Mouse (Mus musculus) T-cell, adult 2 months (primary cell): ENCODE measurements around the gene Nek8.
"Not testable (repeated sequence)": the region's sequence is repeated elsewhere in the genome, so short reads cannot be mapped to it uniquely, and the experiment has no call there.

Source experiments
- DNase-seq: peaks from one replicate; pipeline ENCODE4 v3.0.0; 2022; ENCODE audit warnings: low spot score

The Nek8 gene

GRCm38 (mm10) chr11:78140665-78141064 is 35.8 kb downstream of the Nek8 start:
- DNase-seq = no peak

- DNase-seq = no peak
These were observed 38.5 kb downstream of the Nek8 start for GRCm38 (mm10) chr11:78138023-78138422.

- DNase-seq = no peak
These were observed 38.9 kb downstream of the Nek8 start for GRCm38 (mm10) chr11:78137584-78137983.

- no peak for DNase-seq
These were observed 40.3 kb downstream of the Nek8 start for GRCm38 (mm10) chr11:78136132-78136531.

- DNase-seq = not testable (repeated sequence)
These were observed 41.2 kb downstream of the Nek8 start for GRCm38 (mm10) chr11:78135314-78135713.

GRCm38 (mm10) chr11:78134344-78134743 is 42.1 kb downstream of the Nek8 start:
- no peak for DNase-seq

- no peak for DNase-seq
These were observed 42.6 kb downstream of the Nek8 start for GRCm38 (mm10) chr11:78133915-78134314.

GRCm38 (mm10) chr11:78129458-78129857 is 47.0 kb downstream of the Nek8 start:
- no peak for DNase-seq

GRCm38 (mm10) chr11:78126739-78127138 is 49.7 kb downstream of the Nek8 start:
- no peak for DNase-seq

GRCm38 (mm10) chr11:78125691-78126090 is 50.8 kb downstream of the Nek8 start:
- DNase-seq = no peak

- no peak for DNase-seq
These were observed 52.7 kb downstream of the Nek8 start for GRCm38 (mm10) chr11:78123782-78124181.

- no peak for DNase-seq
These were observed 53.7 kb downstream of the Nek8 start for GRCm38 (mm10) chr11:78122815-78123214.

GRCm38 (mm10) chr11:78121176-78121575 is 55.3 kb downstream of the Nek8 start:
- no peak for DNase-seq

GRCm38 (mm10) chr11:78119898-78120297 is 56.6 kb downstream of the Nek8 start:
- no peak for DNase-seq

- DNase-seq = no peak
These were observed 58.0 kb downstream of the Nek8 start for GRCm38 (mm10) chr11:78118467-78118866.

GRCm38 (mm10) chr11:78116146-78116410 is 60.4 kb downstream of the Nek8 start:
- DNase-seq = no peak
